Mouse (Mus musculus): Measurements from ENCODE around the gene Ryr2.

DNA sequence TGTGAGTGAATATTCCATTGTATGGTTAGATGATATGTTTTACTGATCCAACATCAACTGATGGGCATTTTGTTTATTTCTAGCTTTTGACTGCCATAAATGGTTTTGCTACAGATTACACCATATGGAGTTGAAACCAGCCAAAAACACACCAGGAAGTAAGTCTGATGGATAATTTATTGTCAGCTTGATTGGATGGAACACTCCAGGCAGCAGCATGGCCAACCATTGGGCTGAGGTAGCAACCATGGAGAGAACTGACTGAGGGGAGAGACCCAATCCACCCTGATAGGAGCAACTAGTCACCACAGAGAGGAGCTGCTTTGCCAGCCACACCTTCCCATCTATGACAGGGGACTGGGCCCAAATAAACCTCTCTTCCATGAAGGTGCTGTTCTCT is 19.4 kb upstream of the Ryr2 start:
- TF ChIP-seq GATA1 (IDR thresholded peaks at IDR 0.05; ENCODE audit: borderline replicate concordance, low read length), result no peak
- TF ChIP-seq FLI1 (IDR thresholded peaks at IDR 0.05; ENCODE audit: low read length), result no peak

Measured in megakaryocyte, embryonic 14.5 days (primary cell).